Mouse (Mus musculus): ENCODE results near the gene Babam2.

Gene Babam2

GRCm38 (mm10) chr5:31882297-31882696, 184.8 kb downstream of the Babam2 start:
- DNase-seq (ENCODE audit: low read depth), result peak; percentile 18

- no peak for DNase-seq (ENCODE audit: low read depth)
Measured at GRCm38 (mm10) chr5:31884962-31885361, 187.5 kb downstream of the Babam2 start.

GRCm38 (mm10) chr5:31887590-31887989, 190.1 kb downstream of the Babam2 start:
- DNase-seq (ENCODE audit: low read depth), result no peak

GRCm38 (mm10) chr5:31888341-31888740, 190.9 kb downstream of the Babam2 start:
- DNase-seq (ENCODE audit: low read depth), result no peak

GRCm38 (mm10) chr5:31892631-31893030, 195.1 kb downstream of the Babam2 start:
- DNase-seq (ENCODE audit: low read depth), result no peak

GRCm38 (mm10) chr5:31899901-31900300, 202.4 kb downstream of the Babam2 start:
- DNase-seq (ENCODE audit: low read depth), result no peak

- no peak for DNase-seq (ENCODE audit: low read depth)
Measured at GRCm38 (mm10) chr5:31902144-31902543, 204.7 kb downstream of the Babam2 start.

GRCm38 (mm10) chr5:31902891-31903290, 205.4 kb downstream of the Babam2 start:
- DNase-seq (ENCODE audit: low read depth), result no peak

- no peak for DNase-seq (ENCODE audit: low read depth)
Measured at GRCm38 (mm10) chr5:31904968-31905683, 207.6 kb downstream of the Babam2 start.

GRCm38 (mm10) chr5:31905808-31906207, 208.3 kb downstream of the Babam2 start:
- no peak for DNase-seq (ENCODE audit: low read depth)

- DNase-seq (ENCODE audit: low read depth), result no peak
Measured at GRCm38 (mm10) chr5:31906286-31906951, 208.9 kb downstream of the Babam2 start.

GRCm38 (mm10) chr5:31907959-31908358, 210.5 kb downstream of the Babam2 start:
- DNase-seq (ENCODE audit: low read depth), result no peak

GRCm38 (mm10) chr5:31908818-31909217, 211.3 kb downstream of the Babam2 start:
- no peak for DNase-seq (ENCODE audit: low read depth)

GRCm38 (mm10) chr5:31916241-31916640, 218.8 kb downstream of the Babam2 start:
- DNase-seq (ENCODE audit: low read depth), result no peak

- DNase-seq (ENCODE audit: low read depth), result no peak
Measured at GRCm38 (mm10) chr5:31918566-31918965, 221.1 kb downstream of the Babam2 start.

GRCm38 (mm10) chr5:31920129-31920528, 222.6 kb downstream of the Babam2 start:
- no peak for DNase-seq (ENCODE audit: low read depth)

GRCm38 (mm10) chr5:31920890-31921289, 223.4 kb downstream of the Babam2 start:
- DNase-seq (ENCODE audit: low read depth), result no peak

GRCm38 (mm10) chr5:31924075-31924474, 226.6 kb downstream of the Babam2 start:
- no peak for DNase-seq (ENCODE audit: low read depth)

- no peak for DNase-seq (ENCODE audit: low read depth)
Measured at GRCm38 (mm10) chr5:31926551-31926950, 229.1 kb downstream of the Babam2 start.

GRCm38 (mm10) chr5:31929007-31929406, 231.5 kb downstream of the Babam2 start:
- no peak for DNase-seq (ENCODE audit: low read depth)

- no peak for DNase-seq (ENCODE audit: low read depth)
Measured at GRCm38 (mm10) chr5:31931127-31931625, 233.7 kb downstream of the Babam2 start.

GRCm38 (mm10) chr5:31931637-31932036, 234.2 kb downstream of the Babam2 start:
- DNase-seq (ENCODE audit: low read depth), result no peak

- no peak for DNase-seq (ENCODE audit: low read depth)
Measured at GRCm38 (mm10) chr5:31933296-31933695, 235.8 kb downstream of the Babam2 start.
